Mouse (Mus musculus): ENCODE results near the gene Lsm10.

DNA sequence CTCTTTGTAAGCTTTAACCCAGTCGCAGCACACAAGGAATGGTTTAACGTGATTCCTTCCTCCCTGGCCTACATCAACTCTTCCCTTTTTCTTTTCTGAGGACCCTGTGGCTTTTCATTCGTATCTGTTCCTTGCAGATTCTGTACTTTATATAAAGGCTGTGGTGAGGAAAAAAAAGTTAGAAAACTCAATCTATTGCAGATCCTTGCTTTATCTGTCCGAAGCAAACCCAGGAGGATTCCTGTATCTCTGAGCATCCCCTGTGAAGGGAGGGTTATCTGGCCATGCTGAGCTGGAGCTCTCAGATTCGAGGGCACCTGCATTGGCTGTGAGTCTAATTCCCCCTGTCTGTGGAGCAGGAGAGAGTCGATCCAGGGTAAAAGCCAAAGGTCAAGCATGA is 27.6 kb upstream of the Lsm10 start:
- TF ChIP-seq CTCF (IDR thresholded peaks at IDR 0.05; ENCODE audit: low read depth, low read length) (no peak), GATA2 (IDR thresholded peaks at IDR 0.05; ENCODE audit: borderline replicate concordance, low read depth, low read length) (no peak), TAL1 (conservative IDR thresholded peaks at IDR 0.05; ENCODE audit: low read depth, low read length) (no peak)
